ENCODE assay signal across 8 mouse cellular contexts in the genomic region with DNA sequence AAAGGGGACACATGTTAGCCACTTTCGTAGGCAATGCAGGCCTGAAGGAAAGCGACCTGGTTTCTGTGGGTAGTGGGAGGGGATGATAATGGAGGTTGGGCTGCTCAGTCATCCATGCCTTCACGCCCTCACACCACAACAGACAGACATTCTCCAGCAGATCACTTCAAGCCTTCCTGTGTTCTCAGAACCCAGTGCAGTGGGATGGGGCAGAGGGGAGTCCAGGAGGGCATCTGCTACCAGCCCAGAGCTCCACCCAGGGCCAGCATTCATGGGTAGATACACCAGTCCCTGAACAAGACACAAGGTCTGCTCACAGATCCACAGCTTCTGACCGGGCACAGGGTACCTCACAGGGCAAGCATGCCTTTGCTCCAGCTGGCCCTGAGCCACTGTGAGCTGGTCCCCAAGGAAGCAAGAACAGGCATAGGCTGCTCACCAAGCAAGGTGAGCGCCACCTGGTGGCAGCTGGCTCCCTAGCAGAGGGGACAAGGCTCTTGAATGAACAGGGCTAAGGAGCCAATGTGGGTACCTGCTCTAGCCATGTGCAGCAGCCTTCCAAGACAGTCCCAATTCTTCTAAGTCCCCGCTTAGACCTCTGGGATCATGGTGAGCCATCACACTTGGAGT.
DNase-seq lines count a peak whose midpoint lies in the region; ATAC-seq lines count a peak whose summit lies in the region.

No protein-coding gene starts in this region.

- 15% methylated on average over 6 of the region's 6 CpGs for WGBS in forebrain, embryonic 16.5 days

- no peak overlapping the region for H3K27ac ChIP-seq in forebrain, embryonic 16.5 days (ENCODE audit: low read length)

- peak; percentile 82 for ATAC-seq in forebrain, embryonic 16.5 days
- ATAC-seq in hematopoietic stem cell, adult 5-6 weeks (replicated peaks in 1 of 2; ENCODE audit: insufficient read depth in 1 of 2, low FRiP score in 2 of 2, low TSS enrichment in 1 of 2, low read depth in 1 of 2, poor library complexity in 2 of 2, severe bottlenecking in 2 of 2) = peak; percentile 61 to 66

- H3K36me3 ChIP-seq in forebrain, embryonic 16.5 days (ENCODE audit: control insufficient read depth, insufficient read depth) = no peaks in the 10 kb centered on the region

- no peak overlapping the region for H3K9ac ChIP-seq in forebrain, embryonic 16.5 days (replicated peaks; ENCODE audit: low read depth, low read length)

- H3K4me2 ChIP-seq in forebrain, embryonic 16.5 days (ENCODE audit: low read length) = no peak overlapping the region

- DNase-seq in MEL-GATA-1-ER (ENCODE audit: extremely low read depth, low read depth) = peak; percentile 58
- DNase-seq in cerebellum, adult 11-12 months = peak; percentile 66
- peak; percentile 83 to 85 for DNase-seq in layer of hippocampus, postnatal 10 days (ENCODE audit: low spot score in 2 of 2)
- peak; percentile 75 for DNase-seq in lung, postnatal 14 days
- peak; percentile 77 for DNase-seq in right cerebral cortex, adult 18-20 months
- peak; percentile 52 for DNase-seq in urinary bladder, adult 2 months (ENCODE audit: low spot score)

- H3K4me3 ChIP-seq in forebrain, embryonic 16.5 days (replicated peaks; ENCODE audit: low read length) = no peak overlapping the region

- no peaks in the 10 kb centered on the region for H3K4me1 ChIP-seq in forebrain, embryonic 16.5 days (replicated peaks; ENCODE audit: control insufficient read depth, insufficient read depth, low read length)

- no peaks in the 10 kb centered on the region for H3K9me3 ChIP-seq in forebrain, embryonic 16.5 days (ENCODE audit: control insufficient read depth, low read length)

- H3K27me3 ChIP-seq in forebrain, embryonic 16.5 days (replicated peaks; ENCODE audit: control insufficient read depth, insufficient read depth, low read length) = peaks cover 10% of the 10 kb centered on the region; the same call in 1 of the 2 replicates
